In the genomic region with DNA sequence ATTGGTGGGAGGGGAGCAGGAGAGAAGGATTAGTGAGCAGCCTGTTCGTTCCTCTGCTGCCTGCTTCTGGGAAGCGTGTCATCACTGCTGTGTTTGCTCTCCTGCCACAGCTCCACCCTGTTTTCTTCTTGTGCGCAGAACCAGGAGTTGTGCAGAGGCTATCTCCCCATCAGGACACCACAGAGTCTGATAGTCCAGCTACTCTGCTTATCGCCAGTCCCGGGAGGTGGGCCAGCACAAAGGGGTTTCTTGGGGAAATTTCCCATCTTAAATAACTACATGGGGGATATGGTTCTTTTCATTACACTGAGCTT, we compare ENCODE assay signal across 9 mouse cellular contexts. TPM values are rescaled to one million over a fixed set of nuclear protein-coding genes. Genes with fewer than 3 reads are reported as not detected.
DNase-seq lines count a peak whose midpoint lies in the region; ATAC-seq and TF ChIP-seq lines count a peak whose summit lies in the region.
"Had no signal": no experiment of that assay in that cellular context is flagged by ENCODE, and none has a peak within 500 bp of the region (broad histone marks: within the 10 kb centered on the region; RNA-seq: fewer than 3 reads in every experiment).

No protein-coding gene starts in this region.

- peak overlapping the region; percentile 17; the same call in 1 of the 2 replicates for H3K4me2 ChIP-seq in kidney, postnatal 0 days (ENCODE audit: low read length)
- H3K4me2 ChIP-seq in hindbrain, embryonic 13.5 days = no peak overlapping the region
- H3K4me2 ChIP-seq in midbrain, embryonic 14.5 days (ENCODE audit: low read length) = no peak overlapping the region
- H3K4me2 ChIP-seq: neural tube, embryonic 12.5 days had no signal

- H3K4me1 ChIP-seq in kidney, postnatal 0 days (replicated peaks; ENCODE audit: insufficient read depth, low read length) = peaks cover 53% of the 10 kb centered on the region
- peaks cover 38% of the 10 kb centered on the region for H3K4me1 ChIP-seq in hindbrain, embryonic 13.5 days (replicated peaks)
- peaks cover 7% of the 10 kb centered on the region; the same call in 1 of the 2 replicates for H3K4me1 ChIP-seq in midbrain, embryonic 14.5 days (ENCODE audit: control insufficient read depth, insufficient read depth, low read length)

- H3K4me3 ChIP-seq in kidney, postnatal 0 days (replicated peaks; ENCODE audit: low read depth, low read length) = no peak overlapping the region
- H3K4me3 ChIP-seq in hindbrain, embryonic 13.5 days = no peak overlapping the region
- H3K4me3 ChIP-seq in midbrain, embryonic 14.5 days (replicated peaks; ENCODE audit: low read depth, low read length) = no peak overlapping the region
- H3K4me3 ChIP-seq: neural tube, embryonic 12.5 days had no signal

- no peaks in the 10 kb centered on the region for H3K9me3 ChIP-seq in kidney, postnatal 0 days (replicated peaks; ENCODE audit: low read length)
- H3K9me3 ChIP-seq in hindbrain, embryonic 13.5 days = no peaks in the 10 kb centered on the region
- no peaks in the 10 kb centered on the region for H3K9me3 ChIP-seq in midbrain, embryonic 14.5 days (ENCODE audit: control insufficient read depth, low read length)
- H3K9me3 ChIP-seq: neural tube, embryonic 12.5 days had no signal

- intact Hi-C loops in gastrocnemius, postnatal 36 days (cut with DNase I) = no loop called here

- no peak for TF ChIP-seq CTCF in kidney, postnatal 0 days (IDR thresholded peaks at IDR 0.05; ENCODE audit: low read depth)

- no peak for ATAC-seq in kidney, postnatal 0 days (replicated peaks; ENCODE audit: low FRiP score, low read depth)
- ATAC-seq in hindbrain, embryonic 13.5 days (ENCODE audit: low FRiP score) = no peak
- no peak for ATAC-seq in midbrain, embryonic 14.5 days (ENCODE audit: low FRiP score, low TSS enrichment)

- 40% methylated on average over 5 of the region's 5 CpGs for WGBS in kidney, postnatal 0 days
- 67% methylated on average over 5 of the region's 5 CpGs for WGBS in hindbrain, embryonic 13.5 days
- WGBS in midbrain, embryonic 14.5 days = 47% methylated on average over 5 of the region's 5 CpGs

- peak overlapping the region; percentile 79 for H3K27ac ChIP-seq in kidney, postnatal 0 days
- peak overlapping the region; percentile 44; the same call in 1 of the 2 replicates for H3K27ac ChIP-seq in hindbrain, embryonic 13.5 days
- H3K27ac ChIP-seq in midbrain, embryonic 14.5 days (replicated peaks; ENCODE audit: low read depth, low read length) = peak overlapping the region; percentile 21
- H3K27ac ChIP-seq: neural tube, embryonic 12.5 days had no signal

- H3K27me3 ChIP-seq in kidney, postnatal 0 days (ENCODE audit: insufficient read depth, low read length) = no peaks in the 10 kb centered on the region
- no peaks in the 10 kb centered on the region for H3K27me3 ChIP-seq in hindbrain, embryonic 13.5 days
- no peaks in the 10 kb centered on the region for H3K27me3 ChIP-seq in midbrain, embryonic 14.5 days (ENCODE audit: control insufficient read depth, insufficient read depth, low read length)
- H3K27me3 ChIP-seq: neural tube, embryonic 12.5 days had no signal

- DNase-seq in kidney, postnatal 0 days (ENCODE audit: low spot score) = no peak
- no peak for DNase-seq in kidney, adult 8-10 months
- peak; percentile 55 for DNase-seq in c-Kit-negative CD71-positive TER-119-positive erythroid progenitor cells, embryonic 14.5 days (ENCODE audit: low read depth, low spot score)
- DNase-seq in midbrain, embryonic 14.5 days = no peak
- DNase-seq in cerebellum, postnatal 14 days = no peak
- DNase-seq in ovary, postnatal 10 days (ENCODE audit: low spot score) = no peak
- no peak for DNase-seq in gastrocnemius, postnatal 36 days

- no peaks in the 10 kb centered on the region for H3K36me3 ChIP-seq in kidney, postnatal 0 days (ENCODE audit: insufficient read depth, low read length)
- no peaks in the 10 kb centered on the region for H3K36me3 ChIP-seq in hindbrain, embryonic 13.5 days
- no peaks in the 10 kb centered on the region for H3K36me3 ChIP-seq in midbrain, embryonic 14.5 days (ENCODE audit: control insufficient read depth, insufficient read depth, low read length)
- H3K36me3 ChIP-seq: neural tube, embryonic 12.5 days had no signal

- H3K9ac ChIP-seq in kidney, postnatal 0 days (ENCODE audit: low read depth, low read length) = no peak overlapping the region
- peak overlapping the region; percentile 55; the same call in 1 of the 2 replicates for H3K9ac ChIP-seq in hindbrain, embryonic 13.5 days
- H3K9ac ChIP-seq in midbrain, embryonic 14.5 days (replicated peaks; ENCODE audit: low read length) = no peak overlapping the region
- H3K9ac ChIP-seq: neural tube, embryonic 12.5 days had no signal

RNA-seq across cellular contexts. Expression of a gene that starts 11.3 kb away (rescaled TPM):
- polyA plus RNA-seq in kidney, postnatal 0 days (2015; fragmentation: Nextera tagmentation; extraction: Ambion mirVana) = 74.3 and 76.7 TPM in 2 replicates
- 34.2 and 37.9 TPM in 2 replicates for polyA plus RNA-seq in hindbrain, embryonic 13.5 days (2015; fragmentation: Nextera tagmentation; extraction: Ambion mirVana)
- 34.5 and 38.0 TPM in 2 replicates for polyA plus RNA-seq in midbrain, embryonic 14.5 days (2014; fragmentation: Nextera tagmentation; extraction: Ambion mirVana)
- 10 to 100 TPM; 12.2 to 13.8 TPM for total RNA-seq in gastrocnemius, postnatal 36 days (2021)

Comparison
In these comparisons a context has a peak if more than half of its experiments do, and no peak if none do; other contexts are left out.
1. H3K27ac ChIP-seq: peak in every context shown above with its lines; median percentile 79 in kidney, postnatal 0 days; 44 in hindbrain, embryonic 13.5 days; 21 in midbrain, embryonic 14.5 days.